In the genomic region with DNA sequence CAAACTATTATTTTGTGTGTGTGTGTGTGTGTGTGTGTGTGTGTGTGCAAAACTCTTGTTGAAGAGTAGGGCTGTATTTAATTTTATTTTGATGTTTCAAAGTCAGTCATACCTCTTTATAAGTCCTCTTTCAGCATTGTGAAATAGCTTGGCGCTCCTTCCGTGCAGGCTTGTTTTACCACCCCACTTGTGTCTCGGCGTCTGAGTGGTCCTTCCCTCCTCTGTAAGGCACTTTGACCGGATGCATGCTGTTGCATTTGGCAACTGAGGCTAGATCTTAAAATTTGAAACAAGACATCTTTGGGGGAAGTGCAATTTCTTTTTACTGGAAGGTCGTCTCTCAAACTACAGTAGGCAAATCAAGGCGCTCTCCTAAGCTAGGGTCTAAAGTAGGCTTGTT, we compare ENCODE assay signal across 11 mouse cellular contexts.
"Had no signal": no experiment of that assay in that cellular context is flagged by ENCODE, and none has a peak within 500 bp of the region (broad histone marks: within the 10 kb centered on the region; RNA-seq: fewer than 3 reads in every experiment).

No protein-coding gene starts in this region.

- DNase-seq: right cerebral cortex, adult 18-20 months; right cerebral cortex, postnatal 25 days; thymus, postnatal 36 days had no signal

- ATAC-seq: intestine, embryonic 15.5 days had no signal

- H3K4me1 ChIP-seq: midbrain, embryonic 12.5 days had no signal

- H3K4me3 ChIP-seq: intestine, embryonic 15.5 days; left cerebral cortex, adult 2 months; limb, embryonic 10.5 days; liver, embryonic 15.5 days; megakaryocyte, embryonic 14.5 days; midbrain, embryonic 12.5 days had no signal

- H3K4me2 ChIP-seq: hindbrain, embryonic 14.5 days; intestine, embryonic 15.5 days; liver, embryonic 11.5 days; liver, embryonic 15.5 days; midbrain, embryonic 12.5 days had no signal

- H3K27me3 ChIP-seq: intestine, embryonic 15.5 days; liver, embryonic 15.5 days; megakaryocyte, embryonic 14.5 days; midbrain, embryonic 12.5 days had no signal

- H3K9me3 ChIP-seq: intestine, embryonic 15.5 days; limb, embryonic 10.5 days; liver, embryonic 15.5 days; megakaryocyte, embryonic 14.5 days; midbrain, embryonic 12.5 days had no signal

- H3K27ac ChIP-seq: hindbrain, embryonic 14.5 days; intestine, embryonic 15.5 days; left cerebral cortex, adult 2 months; limb, embryonic 10.5 days; liver, embryonic 15.5 days; midbrain, embryonic 12.5 days had no signal

- H3K9ac ChIP-seq: hindbrain, embryonic 14.5 days; intestine, embryonic 15.5 days; liver, embryonic 15.5 days; midbrain, embryonic 12.5 days had no signal
